Mouse (Mus musculus): Measurements from ENCODE around the gene Sorbs2. TPM values are rescaled to one million over a fixed set of nuclear protein-coding genes. Genes with fewer than 3 reads are reported as not detected.

The Sorbs2 gene
- polyA plus RNA-seq, 1 experiment from 2014 or later = 66.1 TPM

GRCm38 (mm10) chr8:45724204-45724603 lies 216.6 kb downstream of the Sorbs2 start:
- no peaks in the 10 kb centered on the region for H3K9me3 ChIP-seq (ENCODE audit: control insufficient read depth, low read length)
- DNase-seq (ENCODE audit: low spot score) = no peak
- H3K27me3 ChIP-seq (ENCODE audit: control insufficient read depth, insufficient read depth, low read length) = no peaks in the 10 kb centered on the region
- H3K9ac ChIP-seq (ENCODE audit: low read depth, low read length) = no peak overlapping the region
- ATAC-seq (ENCODE audit: low FRiP score) = no peak
- 95% methylated on average over 3 of the region's 3 CpGs for WGBS
- no peaks in the 10 kb centered on the region for H3K36me3 ChIP-seq (ENCODE audit: control insufficient read depth, insufficient read depth, low read length)
- no peak overlapping the region for H3K4me2 ChIP-seq (replicated peaks; ENCODE audit: low read depth, low read length)
- H3K4me1 ChIP-seq (replicated peaks; ENCODE audit: control insufficient read depth, insufficient read depth, low read length) = no peaks in the 10 kb centered on the region
- H3K27ac ChIP-seq (ENCODE audit: low read depth, low read length) = no peak overlapping the region
- H3K4me3 ChIP-seq (ENCODE audit: low read depth, low read length) = no peak overlapping the region

- no peak overlapping the region for H3K9ac ChIP-seq (ENCODE audit: low read depth, low read length)
- no peak for ATAC-seq (ENCODE audit: low FRiP score)
- no peak overlapping the region for H3K27ac ChIP-seq (ENCODE audit: low read depth, low read length)
- H3K27me3 ChIP-seq (ENCODE audit: control insufficient read depth, insufficient read depth, low read length) = no peaks in the 10 kb centered on the region
- H3K4me2 ChIP-seq (replicated peaks; ENCODE audit: low read depth, low read length) = no peak overlapping the region
- no peaks in the 10 kb centered on the region for H3K36me3 ChIP-seq (ENCODE audit: control insufficient read depth, insufficient read depth, low read length)
- H3K9me3 ChIP-seq (ENCODE audit: control insufficient read depth, low read length) = no peaks in the 10 kb centered on the region
- no peak for DNase-seq (ENCODE audit: low spot score)
- H3K4me1 ChIP-seq (replicated peaks; ENCODE audit: control insufficient read depth, insufficient read depth, low read length) = no peaks in the 10 kb centered on the region
- no peak overlapping the region for H3K4me3 ChIP-seq (ENCODE audit: low read depth, low read length)
- 85% methylated on average over 5 of the region's 5 CpGs for WGBS
Observed at GRCm38 (mm10) chr8:45725321-45725720, 217.7 kb downstream of the Sorbs2 start.

- ATAC-seq (ENCODE audit: low FRiP score) (no peak), DNase-seq (ENCODE audit: low spot score) (no peak)
- Histone ChIP-seq H3K27me3 (ENCODE audit: control insufficient read depth, insufficient read depth, low read length) (no peaks in the 10 kb centered on the region), H3K36me3 (ENCODE audit: control insufficient read depth, insufficient read depth, low read length) (no peaks in the 10 kb centered on the region), H3K4me3 (ENCODE audit: low read depth, low read length) (no peak overlapping the region), H3K4me2 (replicated peaks; ENCODE audit: low read depth, low read length) (no peak overlapping the region), H3K27ac (ENCODE audit: low read depth, low read length) (no peak overlapping the region), H3K9ac (ENCODE audit: low read depth, low read length) (no peak overlapping the region), H3K9me3 (ENCODE audit: control insufficient read depth, low read length) (no peaks in the 10 kb centered on the region), H3K4me1 (replicated peaks; ENCODE audit: control insufficient read depth, insufficient read depth, low read length) (no peaks in the 10 kb centered on the region)
- 73% methylated on average over 7 of the region's 7 CpGs for WGBS
Observed at GRCm38 (mm10) chr8:45729850-45730382, 222.3 kb downstream of the Sorbs2 start.

- H3K4me1 ChIP-seq (replicated peaks; ENCODE audit: control insufficient read depth, insufficient read depth, low read length) = no peaks in the 10 kb centered on the region
- ATAC-seq (ENCODE audit: low FRiP score) (no peak), DNase-seq (ENCODE audit: low spot score) (no peak)
- H3K27me3 ChIP-seq (ENCODE audit: control insufficient read depth, insufficient read depth, low read length) = no peaks in the 10 kb centered on the region
- H3K9me3 ChIP-seq (ENCODE audit: control insufficient read depth, low read length) = no peaks in the 10 kb centered on the region
- no peak overlapping the region for H3K27ac ChIP-seq (ENCODE audit: low read depth, low read length)
- no peak overlapping the region for H3K4me2 ChIP-seq (replicated peaks; ENCODE audit: low read depth, low read length)
- 84% methylated on average over 5 of the region's 5 CpGs for whole genome bisulfite sequencing
- no peak overlapping the region for H3K9ac ChIP-seq (ENCODE audit: low read depth, low read length)
- H3K4me3 ChIP-seq (ENCODE audit: low read depth, low read length) = no peak overlapping the region
- no peaks in the 10 kb centered on the region for H3K36me3 ChIP-seq (ENCODE audit: control insufficient read depth, insufficient read depth, low read length)
Observed at GRCm38 (mm10) chr8:45730795-45731194, 223.2 kb downstream of the Sorbs2 start.

GRCm38 (mm10) chr8:45734071-45734470 lies 226.5 kb downstream of the Sorbs2 start:
- Histone ChIP-seq H3K9me3 (ENCODE audit: control insufficient read depth, low read length) (no peaks in the 10 kb centered on the region), H3K27ac (ENCODE audit: low read depth, low read length) (no peak overlapping the region), H3K9ac (ENCODE audit: low read depth, low read length) (no peak overlapping the region), H3K27me3 (ENCODE audit: control insufficient read depth, insufficient read depth, low read length) (no peaks in the 10 kb centered on the region), H3K4me1 (replicated peaks; ENCODE audit: control insufficient read depth, insufficient read depth, low read length) (no peaks in the 10 kb centered on the region), H3K4me3 (ENCODE audit: low read depth, low read length) (no peak overlapping the region), H3K36me3 (ENCODE audit: control insufficient read depth, insufficient read depth, low read length) (no peaks in the 10 kb centered on the region), H3K4me2 (replicated peaks; ENCODE audit: low read depth, low read length) (no peak overlapping the region)
- 85% methylated on average over 8 of the region's 8 CpGs for WGBS
- no peak for DNase-seq (ENCODE audit: low spot score)
- no peak for ATAC-seq (ENCODE audit: low FRiP score)

- WGBS = 94% methylated on average over 2 of the region's 2 CpGs
- no peaks in the 10 kb centered on the region for H3K36me3 ChIP-seq (ENCODE audit: control insufficient read depth, insufficient read depth, low read length)
Observed at GRCm38 (mm10) chr8:45737266-45737665, 229.7 kb downstream of the Sorbs2 start.

GRCm38 (mm10) chr8:45743326-45743725 lies 235.7 kb downstream of the Sorbs2 start:
- DNase-seq (ENCODE audit: low spot score) (no peak), ATAC-seq (ENCODE audit: low FRiP score) (no peak)
- H3K27me3 ChIP-seq (ENCODE audit: control insufficient read depth, insufficient read depth, low read length) = no peaks in the 10 kb centered on the region
- WGBS = 92% methylated on average over 2 of the region's 2 CpGs
- no peak overlapping the region for H3K4me3 ChIP-seq (ENCODE audit: low read depth, low read length)
- no peaks in the 10 kb centered on the region for H3K36me3 ChIP-seq (ENCODE audit: control insufficient read depth, insufficient read depth, low read length)
- no peak overlapping the region for H3K9ac ChIP-seq (ENCODE audit: low read depth, low read length)
- no peaks in the 10 kb centered on the region for H3K9me3 ChIP-seq (ENCODE audit: control insufficient read depth, low read length)
- no peak overlapping the region for H3K4me2 ChIP-seq (replicated peaks; ENCODE audit: low read depth, low read length)
- H3K4me1 ChIP-seq (replicated peaks; ENCODE audit: control insufficient read depth, insufficient read depth, low read length) = no peaks in the 10 kb centered on the region
- no peak overlapping the region for H3K27ac ChIP-seq (ENCODE audit: low read depth, low read length)

More at GRCm38 (mm10) chr8:45737266-45737665, 229.7 kb downstream of the Sorbs2 start:
- no peak overlapping the region for H3K27ac ChIP-seq (ENCODE audit: low read depth, low read length)
- H3K9ac ChIP-seq (ENCODE audit: low read depth, low read length) = no peak overlapping the region
- no peaks in the 10 kb centered on the region for H3K4me1 ChIP-seq (replicated peaks; ENCODE audit: control insufficient read depth, insufficient read depth, low read length)
- DNase-seq (ENCODE audit: low spot score) (no peak), ATAC-seq (ENCODE audit: low FRiP score) (no peak)
- no peaks in the 10 kb centered on the region for H3K27me3 ChIP-seq (ENCODE audit: control insufficient read depth, insufficient read depth, low read length)
- no peak overlapping the region for H3K4me2 ChIP-seq (replicated peaks; ENCODE audit: low read depth, low read length)
- no peak overlapping the region for H3K4me3 ChIP-seq (ENCODE audit: low read depth, low read length)
- no peaks in the 10 kb centered on the region for H3K9me3 ChIP-seq (ENCODE audit: control insufficient read depth, low read length)

GRCm38 (mm10) chr8:45743739-45744138 lies 236.2 kb downstream of the Sorbs2 start:
- H3K27ac ChIP-seq (ENCODE audit: low read depth, low read length) = no peak overlapping the region
- no peaks in the 10 kb centered on the region for H3K4me1 ChIP-seq (replicated peaks; ENCODE audit: control insufficient read depth, insufficient read depth, low read length)
- no peaks in the 10 kb centered on the region for H3K36me3 ChIP-seq (ENCODE audit: control insufficient read depth, insufficient read depth, low read length)
- H3K9ac ChIP-seq (ENCODE audit: low read depth, low read length) = no peak overlapping the region
- ATAC-seq (ENCODE audit: low FRiP score) (no peak), DNase-seq (ENCODE audit: low spot score) (no peak)
- no peak overlapping the region for H3K4me2 ChIP-seq (replicated peaks; ENCODE audit: low read depth, low read length)
- no peaks in the 10 kb centered on the region for H3K27me3 ChIP-seq (ENCODE audit: control insufficient read depth, insufficient read depth, low read length)
- no peak overlapping the region for H3K4me3 ChIP-seq (ENCODE audit: low read depth, low read length)
- H3K9me3 ChIP-seq (ENCODE audit: control insufficient read depth, low read length) = no peaks in the 10 kb centered on the region

- Histone ChIP-seq H3K9me3 (ENCODE audit: control insufficient read depth, low read length) (no peaks in the 10 kb centered on the region), H3K4me2 (replicated peaks; ENCODE audit: low read depth, low read length) (no peak overlapping the region), H3K9ac (ENCODE audit: low read depth, low read length) (no peak overlapping the region), H3K4me1 (replicated peaks; ENCODE audit: control insufficient read depth, insufficient read depth, low read length) (no peaks in the 10 kb centered on the region), H3K4me3 (ENCODE audit: low read depth, low read length) (no peak overlapping the region), H3K27me3 (ENCODE audit: control insufficient read depth, insufficient read depth, low read length) (no peaks in the 10 kb centered on the region), H3K36me3 (ENCODE audit: control insufficient read depth, insufficient read depth, low read length) (no peaks in the 10 kb centered on the region), H3K27ac (ENCODE audit: low read depth, low read length) (no peak overlapping the region)
- WGBS = 63% methylated on average over 12 of the region's 12 CpGs
- DNase-seq (ENCODE audit: low spot score) (peak; percentile 48), ATAC-seq (ENCODE audit: low FRiP score) (peak; percentile 68)
Observed at GRCm38 (mm10) chr8:45751512-45752502, 244.2 kb downstream of the Sorbs2 start.
